Mouse (Mus musculus) cerebellum, adult 2 months (tissue): ENCODE results near the gene Ano3.

ENCODE experiments used
- CTCF ChIP-seq: fragments of 200-500 bp; IDR thresholded peaks from 2 replicates; pipeline ENCODE4 v1.5.1; 2011; ENCODE audit warnings: low read depth, mild to moderate bottlenecking, control low read depth, low read length, moderate library complexity, borderline replicate concordance; ENCODE audit not compliant: insufficient read depth
- POLR2A ChIP-seq: fragments of 200-500 bp; IDR thresholded peaks from 2 replicates; pipeline ENCODE4 v1.6.1; 2011; ENCODE audit warnings: low read length, control low read depth, borderline replicate concordance; ENCODE audit not compliant: insufficient read depth

DNA sequence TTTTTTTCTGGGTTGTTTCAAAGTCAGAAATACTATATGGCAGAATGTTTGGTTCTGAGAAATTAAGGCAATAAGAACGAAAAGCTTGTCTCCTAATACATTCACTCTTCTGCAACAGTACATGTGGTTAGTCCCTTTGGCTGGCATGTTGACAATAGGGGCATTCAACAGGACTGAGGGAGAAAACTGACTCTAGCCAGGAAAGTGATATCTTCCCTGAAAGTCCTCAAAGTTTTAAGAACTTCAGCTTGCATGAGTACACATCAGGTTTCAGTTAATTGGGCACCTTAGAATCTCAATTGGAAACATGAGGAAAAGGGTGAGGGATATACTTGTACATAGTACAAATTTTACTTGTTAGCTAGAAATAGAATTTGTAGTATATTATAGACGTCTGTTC is 212.7 kb downstream of the Ano3 start:
- TF ChIP-seq POLR2A (no peak), CTCF (no peak)
